Mouse (Mus musculus): ENCODE measurements at regions not wholly inside any gene's neighbourhood (a gene's known extent, or its start where the extent isn't known, plus 50 kb on each side); places are given as distances from the start of the nearest gene placed in this dataset.

GRCm38 (mm10) chr9:49964666-49965065 lies 165.9 kb upstream of the Ncam1 start:
- Histone ChIP-seq H3K4me1 (peaks cover 22% of the 10 kb centered on the region), H3K27me3 (no peaks in the 10 kb centered on the region), H3K4me3 (no peak overlapping the region), H3K9me3 (no peaks in the 10 kb centered on the region), H3K4me2 (no peak overlapping the region), H3K36me3 (no peaks in the 10 kb centered on the region), H3K27ac (no peak overlapping the region), H3K9ac (no peak overlapping the region)
- WGBS: 73% methylated on average over 4 of the region's 4 CpGs
- no peak for ATAC-seq (ENCODE audit: insufficient number of reproducible peaks, insufficient read depth, low FRiP score, low TSS enrichment, low read depth)

- no peaks in the 10 kb centered on the region for H3K36me3 ChIP-seq
- no peak overlapping the region for H3K9ac ChIP-seq
- no peak overlapping the region; the same call in 1 of the 2 replicates for H3K27ac ChIP-seq
- no peak for ATAC-seq (ENCODE audit: insufficient number of reproducible peaks, insufficient read depth, low FRiP score, low TSS enrichment, low read depth)
- no peak overlapping the region for H3K4me2 ChIP-seq
- no peaks in the 10 kb centered on the region for H3K9me3 ChIP-seq
- H3K4me1 ChIP-seq: peaks cover 32% of the 10 kb centered on the region
- H3K27me3 ChIP-seq: peaks cover 7% of the 10 kb centered on the region; the same call in 1 of the 2 replicates
- WGBS: 35% methylated on average over 8 of the region's 8 CpGs
- H3K4me3 ChIP-seq: no peak overlapping the region
These were observed 163.9 kb upstream of the Ncam1 start for GRCm38 (mm10) chr9:49962561-49963071.

GRCm38 (mm10) chr9:49961965-49962364 lies 163.2 kb upstream of the Ncam1 start:
- WGBS: 41% methylated on average over 3 of the region's 3 CpGs
- Histone ChIP-seq H3K9me3 (no peaks in the 10 kb centered on the region), H3K4me2 (no peak overlapping the region), H3K4me1 (peaks cover 32% of the 10 kb centered on the region), H3K36me3 (no peaks in the 10 kb centered on the region), H3K27ac (no peak overlapping the region; the same call in 1 of the 2 replicates), H3K9ac (no peak overlapping the region), H3K4me3 (no peak overlapping the region), H3K27me3 (peaks cover 7% of the 10 kb centered on the region; the same call in 1 of the 2 replicates)
- no peak for ATAC-seq (ENCODE audit: insufficient number of reproducible peaks, insufficient read depth, low FRiP score, low TSS enrichment, low read depth)

GRCm38 (mm10) chr9:49961329-49961728 lies 162.6 kb upstream of the Ncam1 start:
- Histone ChIP-seq H3K4me1 (peaks cover 32% of the 10 kb centered on the region), H3K36me3 (no peaks in the 10 kb centered on the region), H3K27me3 (peaks cover 7% of the 10 kb centered on the region; the same call in 1 of the 2 replicates), H3K9ac (no peak overlapping the region), H3K4me3 (no peak overlapping the region), H3K27ac (no peak overlapping the region), H3K4me2 (no peak overlapping the region), H3K9me3 (no peaks in the 10 kb centered on the region)
- no peak for ATAC-seq (ENCODE audit: insufficient number of reproducible peaks, insufficient read depth, low FRiP score, low TSS enrichment, low read depth)
- WGBS: 83% methylated on average over 5 of the region's 5 CpGs

- Histone ChIP-seq H3K27me3 (peaks cover 16% of the 10 kb centered on the region; the same call in 1 of the 2 replicates), H3K9me3 (no peaks in the 10 kb centered on the region), H3K4me3 (no peak overlapping the region), H3K36me3 (no peaks in the 10 kb centered on the region), H3K9ac (no peak overlapping the region), H3K4me1 (peaks cover 32% of the 10 kb centered on the region), H3K4me2 (no peak overlapping the region), H3K27ac (no peak overlapping the region)
- ATAC-seq (ENCODE audit: insufficient number of reproducible peaks, insufficient read depth, low FRiP score, low TSS enrichment, low read depth): no peak
- 46% methylated on average over 10 of the region's 10 CpGs for WGBS
These were observed 161.3 kb upstream of the Ncam1 start for GRCm38 (mm10) chr9:49959987-49960386.

- no peak overlapping the region for H3K9ac ChIP-seq
- no peaks in the 10 kb centered on the region for H3K9me3 ChIP-seq
- H3K27me3 ChIP-seq: peaks cover 16% of the 10 kb centered on the region; the same call in 1 of the 2 replicates
- H3K4me3 ChIP-seq: no peak overlapping the region
- H3K4me1 ChIP-seq: peaks cover 32% of the 10 kb centered on the region
- ATAC-seq (ENCODE audit: insufficient number of reproducible peaks, insufficient read depth, low FRiP score, low TSS enrichment, low read depth): no peak
- H3K36me3 ChIP-seq: no peaks in the 10 kb centered on the region
- no peak overlapping the region for H3K27ac ChIP-seq
- no peak overlapping the region for H3K4me2 ChIP-seq
- WGBS: 59% methylated on average over 3 of the region's 3 CpGs
These were observed 160.2 kb upstream of the Ncam1 start for GRCm38 (mm10) chr9:49958890-49959289.

GRCm38 (mm10) chr9:49954601-49955000 lies 155.9 kb upstream of the Ncam1 start:
- no peak overlapping the region for H3K27ac ChIP-seq
- H3K9ac ChIP-seq: no peak overlapping the region
- WGBS: 52% methylated on average over 3 of the region's 3 CpGs
- no peak for ATAC-seq (ENCODE audit: insufficient number of reproducible peaks, insufficient read depth, low FRiP score, low TSS enrichment, low read depth)
- H3K4me1 ChIP-seq: peaks cover 9% of the 10 kb centered on the region
- peaks cover 22% of the 10 kb centered on the region; the same call in 1 of the 2 replicates for H3K27me3 ChIP-seq
- no peaks in the 10 kb centered on the region for H3K9me3 ChIP-seq
- H3K36me3 ChIP-seq: no peaks in the 10 kb centered on the region
- H3K4me3 ChIP-seq: no peak overlapping the region
- H3K4me2 ChIP-seq: no peak overlapping the region

- H3K27me3 ChIP-seq: peaks cover 12% of the 10 kb centered on the region; the same call in 1 of the 2 replicates
- H3K4me3 ChIP-seq: no peak overlapping the region
- no peak for ATAC-seq (ENCODE audit: insufficient number of reproducible peaks, insufficient read depth, low FRiP score, low TSS enrichment, low read depth)
- H3K9ac ChIP-seq: no peak overlapping the region
- no peaks in the 10 kb centered on the region for H3K9me3 ChIP-seq
- no peaks in the 10 kb centered on the region for H3K36me3 ChIP-seq
- no peak overlapping the region for H3K27ac ChIP-seq
- no peak overlapping the region for H3K4me2 ChIP-seq
- 77% methylated on average over 5 of the region's 5 CpGs for WGBS
- H3K4me1 ChIP-seq: no peaks in the 10 kb centered on the region
These were observed 151.6 kb upstream of the Ncam1 start for GRCm38 (mm10) chr9:49950321-49950720.

- no peak overlapping the region for H3K9ac ChIP-seq
- no peak overlapping the region for H3K4me3 ChIP-seq
- no peaks in the 10 kb centered on the region for H3K4me1 ChIP-seq
- WGBS: 86% methylated on average over 4 of the region's 4 CpGs
- H3K9me3 ChIP-seq: no peaks in the 10 kb centered on the region
- H3K27ac ChIP-seq: no peak overlapping the region
- no peak overlapping the region for H3K4me2 ChIP-seq
- ATAC-seq (ENCODE audit: insufficient number of reproducible peaks, insufficient read depth, low FRiP score, low TSS enrichment, low read depth): no peak
- no peaks in the 10 kb centered on the region for H3K36me3 ChIP-seq
- H3K27me3 ChIP-seq: peaks cover 17% of the 10 kb centered on the region; the same call in 1 of the 2 replicates
These were observed 149.8 kb upstream of the Ncam1 start for GRCm38 (mm10) chr9:49948546-49948945.

- Histone ChIP-seq H3K27ac (no peak overlapping the region), H3K9me3 (no peaks in the 10 kb centered on the region), H3K4me1 (no peaks in the 10 kb centered on the region), H3K4me2 (no peak overlapping the region), H3K4me3 (no peak overlapping the region), H3K9ac (no peak overlapping the region), H3K27me3 (peaks cover 22% of the 10 kb centered on the region; the same call in 1 of the 2 replicates), H3K36me3 (no peaks in the 10 kb centered on the region)
- 62% methylated on average over 2 of the region's 2 CpGs for WGBS
- ATAC-seq (ENCODE audit: insufficient number of reproducible peaks, insufficient read depth, low FRiP score, low TSS enrichment, low read depth): no peak
These were observed 148.1 kb upstream of the Ncam1 start for GRCm38 (mm10) chr9:49946857-49947256.

- Histone ChIP-seq H3K4me2 (peak overlapping the region; percentile 28), H3K9ac (no peak overlapping the region), H3K9me3 (no peaks in the 10 kb centered on the region), H3K27me3 (peaks cover 21% of the 10 kb centered on the region), H3K36me3 (no peaks in the 10 kb centered on the region), H3K4me3 (no peak overlapping the region), H3K27ac (0 out of 2 replicates have a peak overlapping the region, but pooled peaks have one; percentile 49), H3K4me1 (peaks cover 23% of the 10 kb centered on the region)
- no peak for ATAC-seq (ENCODE audit: insufficient number of reproducible peaks, insufficient read depth, low FRiP score, low TSS enrichment, low read depth)
- WGBS: 8% methylated on average over 9 of the region's 9 CpGs
These were observed 137.0 kb upstream of the Ncam1 start for GRCm38 (mm10) chr9:49935555-49936376.
